Mouse (Mus musculus): ENCODE results near the gene Plekhj1.

DNA sequence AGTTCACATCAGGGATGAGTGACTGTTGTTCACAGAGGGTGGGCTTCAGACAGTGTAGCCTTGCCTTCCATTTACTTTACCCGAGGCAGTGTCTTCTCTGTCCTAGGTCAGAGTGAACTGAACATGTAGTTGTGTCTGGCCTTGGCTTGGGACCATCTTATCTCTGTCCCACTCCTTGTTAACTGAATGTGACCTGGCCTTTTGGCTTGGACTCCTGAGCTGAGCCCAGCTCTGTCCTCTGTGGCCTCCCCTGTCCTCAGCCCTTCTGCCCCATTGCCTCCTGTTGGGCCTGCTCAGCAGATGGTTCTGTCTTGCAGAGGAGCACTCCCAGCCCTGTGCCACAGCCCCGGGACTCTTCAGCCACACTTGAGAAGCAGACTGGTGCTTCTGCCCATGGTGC, 10.9 kb downstream of the Plekhj1 start:
- TF ChIP-seq CTCF (IDR thresholded peaks at IDR 0.05; ENCODE audit: borderline replicate concordance, insufficient read depth, low read length) (no peak), POLR2A (IDR thresholded peaks at IDR 0.05; ENCODE audit: low read depth, low read length) (no peak)

Measured in embryonic fibroblast, embryonic 13.5 days (primary cell).